Mouse (Mus musculus): Measurements from ENCODE around the gene Khdrbs1. TPM values are rescaled to one million over a fixed set of nuclear protein-coding genes. Genes with fewer than 3 reads are reported as not detected.
"Not testable (repeated sequence)": the region's sequence is repeated elsewhere in the genome, so short reads cannot be mapped to it uniquely, and the experiment has no call there.

Gene Khdrbs1
- polyA plus RNA-seq, 1 experiment from 2014 or later, result 96.5 TPM

- peak overlapping the region; percentile 65 for H3K4me2 ChIP-seq (ENCODE audit: low read length)
- peak overlapping the region; percentile 96 for H3K9ac ChIP-seq (ENCODE audit: low read length)
- peaks cover 15% of the 10 kb centered on the region for H3K4me1 ChIP-seq (replicated peaks; ENCODE audit: control insufficient read depth, insufficient read depth, low read length)
- H3K36me3 ChIP-seq (ENCODE audit: control insufficient read depth, insufficient read depth, low read length), result no peaks in the 10 kb centered on the region
- DNase-seq (ENCODE audit: low spot score) (peak; percentile 82), ATAC-seq (replicated peaks; ENCODE audit: low FRiP score, low TSS enrichment, low read depth) (peak; percentile 5; the same call in 1 of the 2 replicates)
- H3K27ac ChIP-seq (ENCODE audit: low read depth), result peak overlapping the region; percentile 99
- H3K27me3 ChIP-seq (replicated peaks; ENCODE audit: control insufficient read depth, insufficient read depth, low read length), result no peaks in the 10 kb centered on the region
- peak overlapping the region; percentile 99 for H3K4me3 ChIP-seq (ENCODE audit: low read depth, low read length)
- WGBS, result under 1% methylated on average over 60 of the region's 62 CpGs
- H3K9me3 ChIP-seq (ENCODE audit: control insufficient read depth, low read length), result no peaks in the 10 kb centered on the region
These were observed 691 bp downstream of the Khdrbs1 start for GRCm38 (mm10) chr4:129741251-129741973.

GRCm38 (mm10) chr4:129739111-129739645, 2.9 kb downstream of the Khdrbs1 start:
- no peak overlapping the region for H3K9ac ChIP-seq (ENCODE audit: low read length)
- H3K4me2 ChIP-seq (ENCODE audit: low read length), result peak overlapping the region; percentile 65; the same call in 1 of the 2 replicates
- H3K4me1 ChIP-seq (replicated peaks; ENCODE audit: control insufficient read depth, insufficient read depth, low read length), result peaks cover 15% of the 10 kb centered on the region
- no peaks in the 10 kb centered on the region for H3K27me3 ChIP-seq (replicated peaks; ENCODE audit: control insufficient read depth, insufficient read depth, low read length)
- DNase-seq (ENCODE audit: low spot score) (no peak), ATAC-seq (replicated peaks; ENCODE audit: low FRiP score, low TSS enrichment, low read depth) (no peak)
- H3K4me3 ChIP-seq (ENCODE audit: low read depth, low read length), result no peak overlapping the region
- no peaks in the 10 kb centered on the region for H3K9me3 ChIP-seq (ENCODE audit: control insufficient read depth, low read length)
- H3K36me3 ChIP-seq (ENCODE audit: control insufficient read depth, insufficient read depth, low read length), result no peaks in the 10 kb centered on the region
- H3K27ac ChIP-seq (ENCODE audit: low read depth), result no peak overlapping the region
- WGBS, result 73% methylated on average over 4 of the region's 4 CpGs

- DNase-seq (ENCODE audit: low spot score) (no peak), ATAC-seq (replicated peaks; ENCODE audit: low FRiP score, low TSS enrichment, low read depth) (no peak)
- Histone ChIP-seq H3K27me3 (replicated peaks; ENCODE audit: control insufficient read depth, insufficient read depth, low read length) (no peaks in the 10 kb centered on the region), H3K9me3 (ENCODE audit: control insufficient read depth, low read length) (no peaks in the 10 kb centered on the region), H3K4me1 (replicated peaks; ENCODE audit: control insufficient read depth, insufficient read depth, low read length) (peaks cover 19% of the 10 kb centered on the region), H3K4me2 (ENCODE audit: low read length) (no peak overlapping the region), H3K9ac (ENCODE audit: low read length) (no peak overlapping the region), H3K27ac (ENCODE audit: low read depth) (no peak overlapping the region), H3K4me3 (ENCODE audit: low read depth, low read length) (no peak overlapping the region), H3K36me3 (ENCODE audit: control insufficient read depth, insufficient read depth, low read length) (no peaks in the 10 kb centered on the region)
- 83% methylated on average over 1 of the region's 1 CpGs for WGBS
These were observed 5.9 kb downstream of the Khdrbs1 start for GRCm38 (mm10) chr4:129736173-129736572.

- H3K36me3 ChIP-seq (ENCODE audit: control insufficient read depth, insufficient read depth, low read length); H3K9me3 ChIP-seq (ENCODE audit: control insufficient read depth, low read length); DNase-seq (ENCODE audit: low spot score); H3K9ac ChIP-seq (ENCODE audit: low read length); ATAC-seq (replicated peaks; ENCODE audit: low FRiP score, low TSS enrichment, low read depth); H3K4me2 ChIP-seq (ENCODE audit: low read length); H3K27ac ChIP-seq (ENCODE audit: low read depth); H3K4me3 ChIP-seq (ENCODE audit: low read depth, low read length); H3K27me3 ChIP-seq (replicated peaks; ENCODE audit: control insufficient read depth, insufficient read depth, low read length): not testable (repeated sequence)
- peaks cover 17% of the 10 kb centered on the region for H3K4me1 ChIP-seq (replicated peaks; ENCODE audit: control insufficient read depth, insufficient read depth, low read length)
- WGBS, result 92% methylated on average over 4 of the region's 4 CpGs
These were observed 6.6 kb downstream of the Khdrbs1 start for GRCm38 (mm10) chr4:129735485-129735884.

GRCm38 (mm10) chr4:129731423-129731822, 10.7 kb downstream of the Khdrbs1 start:
- Histone ChIP-seq H3K27ac (ENCODE audit: low read depth) (no peak overlapping the region), H3K4me1 (replicated peaks; ENCODE audit: control insufficient read depth, insufficient read depth, low read length) (0 out of 2 replicates have a peak, but pooled peaks cover 4% of the 10 kb centered on the region), H3K9me3 (ENCODE audit: control insufficient read depth, low read length) (no peaks in the 10 kb centered on the region), H3K9ac (ENCODE audit: low read length) (no peak overlapping the region), H3K27me3 (replicated peaks; ENCODE audit: control insufficient read depth, insufficient read depth, low read length) (no peaks in the 10 kb centered on the region), H3K36me3 (ENCODE audit: control insufficient read depth, insufficient read depth, low read length) (peaks cover 41% of the 10 kb centered on the region), H3K4me3 (ENCODE audit: low read depth, low read length) (no peak overlapping the region), H3K4me2 (ENCODE audit: low read length) (no peak overlapping the region)
- no peak for DNase-seq (ENCODE audit: low spot score)
- WGBS, result 88% methylated on average over 5 of the region's 5 CpGs
- no peak for ATAC-seq (replicated peaks; ENCODE audit: low FRiP score, low TSS enrichment, low read depth)

GRCm38 (mm10) chr4:129716310-129716709, 25.8 kb downstream of the Khdrbs1 start:
- no peaks in the 10 kb centered on the region for H3K9me3 ChIP-seq (ENCODE audit: control insufficient read depth, low read length)
- DNase-seq (ENCODE audit: low spot score), result no peak
- H3K4me3 ChIP-seq (ENCODE audit: low read depth, low read length), result no peak overlapping the region
- WGBS, result 91% methylated on average over 9 of the region's 9 CpGs
- H3K9ac ChIP-seq (ENCODE audit: low read length), result no peak overlapping the region
- no peaks in the 10 kb centered on the region for H3K27me3 ChIP-seq (replicated peaks; ENCODE audit: control insufficient read depth, insufficient read depth, low read length)
- peaks cover 88% of the 10 kb centered on the region for H3K36me3 ChIP-seq (ENCODE audit: control insufficient read depth, insufficient read depth, low read length)
- H3K4me1 ChIP-seq (replicated peaks; ENCODE audit: control insufficient read depth, insufficient read depth, low read length), result no peaks in the 10 kb centered on the region
- H3K27ac ChIP-seq (ENCODE audit: low read depth), result no peak overlapping the region
- no peak overlapping the region for H3K4me2 ChIP-seq (ENCODE audit: low read length)
- ATAC-seq (replicated peaks; ENCODE audit: low FRiP score, low TSS enrichment, low read depth), result no peak

GRCm38 (mm10) chr4:129709486-129710129, 32.5 kb downstream of the Khdrbs1 start:
- WGBS, result 83% methylated on average over 8 of the region's 8 CpGs
- Histone ChIP-seq H3K9ac (ENCODE audit: low read length) (no peak overlapping the region), H3K27ac (ENCODE audit: low read depth) (no peak overlapping the region), H3K9me3 (ENCODE audit: control insufficient read depth, low read length) (no peaks in the 10 kb centered on the region), H3K4me2 (ENCODE audit: low read length) (no peak overlapping the region), H3K36me3 (ENCODE audit: control insufficient read depth, insufficient read depth, low read length) (peaks cover 89% of the 10 kb centered on the region), H3K4me1 (replicated peaks; ENCODE audit: control insufficient read depth, insufficient read depth, low read length) (no peaks in the 10 kb centered on the region), H3K4me3 (ENCODE audit: low read depth, low read length) (no peak overlapping the region), H3K27me3 (replicated peaks; ENCODE audit: control insufficient read depth, insufficient read depth, low read length) (no peaks in the 10 kb centered on the region)
- no peak for ATAC-seq (replicated peaks; ENCODE audit: low FRiP score, low TSS enrichment, low read depth)
- DNase-seq (ENCODE audit: low spot score), result no peak

- Histone ChIP-seq H3K27ac (ENCODE audit: low read depth) (no peak overlapping the region), H3K4me3 (ENCODE audit: low read depth, low read length) (no peak overlapping the region), H3K9me3 (ENCODE audit: control insufficient read depth, low read length) (no peaks in the 10 kb centered on the region), H3K27me3 (replicated peaks; ENCODE audit: control insufficient read depth, insufficient read depth, low read length) (no peaks in the 10 kb centered on the region), H3K4me2 (ENCODE audit: low read length) (no peak overlapping the region), H3K4me1 (replicated peaks; ENCODE audit: control insufficient read depth, insufficient read depth, low read length) (peaks cover 19% of the 10 kb centered on the region), H3K9ac (ENCODE audit: low read length) (no peak overlapping the region), H3K36me3 (ENCODE audit: control insufficient read depth, insufficient read depth, low read length) (peaks cover 85% of the 10 kb centered on the region)
- 79% methylated on average over 3 of the region's 3 CpGs for WGBS
- no peak for ATAC-seq (replicated peaks; ENCODE audit: low FRiP score, low TSS enrichment, low read depth)
- no peak for DNase-seq (ENCODE audit: low spot score)
These were observed 35.4 kb downstream of the Khdrbs1 start for GRCm38 (mm10) chr4:129706750-129707149.
